Mouse (Mus musculus): ENCODE results near the gene Samd4b.

- no peak for TF ChIP-seq POLR2A (IDR thresholded peaks at IDR 0.05; ENCODE audit: borderline replicate concordance, extremely low read depth, low read depth, low read length)
- TF ChIP-seq CTCF (IDR thresholded peaks at IDR 0.05; ENCODE audit: insufficient read depth, low read length): no peak
Observed at GRCm38 (mm10) chr7:28464416-28465212, 133.3 kb downstream of the Samd4b start.

Measured in lung, adult 2 months (tissue).